Mouse (Mus musculus): ENCODE data around the gene Map3k1.

The Map3k1 gene

DNA sequence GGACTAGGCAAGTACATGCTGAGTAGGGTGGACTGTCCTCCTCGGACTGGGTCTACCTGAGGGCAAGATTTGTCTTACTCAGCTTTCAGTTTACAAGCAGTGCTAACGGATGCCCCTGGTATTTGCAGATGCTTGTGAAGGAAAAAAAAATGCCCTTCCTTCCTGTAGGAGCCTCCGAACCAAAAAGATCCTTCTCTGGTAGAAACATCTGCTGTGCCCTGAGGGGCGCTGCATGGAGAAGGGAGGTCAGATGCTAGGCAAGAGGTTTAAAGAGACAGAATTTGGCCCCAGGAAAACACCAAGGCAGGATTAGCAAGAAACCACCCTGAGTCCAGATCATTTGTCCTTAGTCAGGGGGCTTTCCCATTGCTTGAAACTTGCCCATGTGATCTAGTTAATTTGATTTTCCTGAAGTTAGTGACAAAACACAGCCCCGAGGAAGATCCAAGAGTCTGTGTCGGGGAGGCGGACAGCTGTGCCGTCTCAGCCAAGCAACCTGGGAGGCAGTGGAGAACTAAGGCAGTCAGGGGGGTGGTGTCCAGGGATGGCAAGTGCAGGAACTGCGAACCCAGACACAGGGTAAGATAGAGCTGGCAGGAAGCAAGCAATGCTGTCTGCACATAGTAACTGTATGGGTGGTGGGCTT is 19.2 kb downstream of the Map3k1 start:
- DNase-seq: no peak

DNA sequence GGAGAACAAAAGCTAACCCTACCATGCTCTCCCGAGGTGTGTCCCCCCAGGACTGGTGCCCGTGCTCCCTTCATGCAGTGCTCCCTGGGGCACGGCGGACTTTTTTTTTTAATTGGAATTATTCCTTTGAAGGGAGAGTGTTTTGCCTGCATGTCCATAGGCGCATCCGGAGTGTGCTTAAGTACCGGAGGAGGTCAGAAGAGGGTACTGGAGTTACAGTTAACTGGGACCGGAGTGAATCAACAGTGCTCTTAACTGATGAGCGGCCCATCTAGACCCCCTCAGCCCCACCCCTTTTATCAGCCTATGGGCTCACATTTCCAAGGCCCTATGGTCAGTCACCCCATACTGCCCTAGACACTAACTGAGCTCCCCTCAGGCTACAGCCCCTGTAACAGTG is 19.9 kb downstream of the Map3k1 start:
- DNase-seq: no peak

- peak; percentile 71 to 80 for DNase-seq
These were observed 20.8 kb downstream of the Map3k1 start for GRCm38 (mm10) chr13:111787857-111788619.

DNA sequence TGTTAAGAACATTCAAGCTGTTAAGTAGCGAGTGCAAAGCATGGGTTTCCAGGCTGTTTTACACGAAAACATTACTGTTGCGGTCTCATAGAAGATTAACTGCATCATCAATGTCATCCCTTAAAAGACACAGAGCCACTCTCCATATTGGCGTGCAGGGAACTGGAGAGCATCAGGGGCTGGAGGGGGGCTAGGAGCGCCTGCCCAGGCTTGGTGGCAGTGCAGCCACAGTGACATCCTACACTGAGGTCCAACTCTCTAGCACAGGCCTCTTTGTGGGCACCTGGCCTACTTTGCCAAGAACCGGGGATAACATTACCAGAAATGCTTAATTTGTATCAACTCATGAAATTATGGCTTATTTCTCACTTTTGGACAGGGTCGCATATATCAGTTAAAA is 22.2 kb downstream of the Map3k1 start:
- DNase-seq: no peak

GRCm38 (mm10) chr13:111783451-111783850 is 25.3 kb downstream of the Map3k1 start:
- no peak for DNase-seq

DNA sequence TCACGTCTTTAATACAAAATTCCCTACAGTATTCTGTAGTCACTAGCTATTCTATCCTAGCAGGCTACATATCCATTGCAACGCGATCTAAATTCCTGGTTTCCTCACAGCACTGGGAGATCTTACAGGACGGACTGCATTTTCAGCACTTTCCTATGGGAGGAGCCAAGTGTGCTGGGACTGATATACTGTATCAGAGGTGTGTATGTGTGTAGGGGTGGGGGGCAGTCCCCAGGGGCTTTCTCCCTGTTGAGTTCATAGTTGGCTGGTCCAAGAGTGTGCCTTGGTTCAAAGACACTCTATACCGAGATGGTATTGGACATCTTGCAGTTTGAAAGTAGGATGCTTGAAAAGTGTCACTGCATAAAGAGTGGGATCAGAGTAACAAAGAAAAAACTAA is 29.3 kb downstream of the Map3k1 start:
- DNase-seq: no peak

DNA sequence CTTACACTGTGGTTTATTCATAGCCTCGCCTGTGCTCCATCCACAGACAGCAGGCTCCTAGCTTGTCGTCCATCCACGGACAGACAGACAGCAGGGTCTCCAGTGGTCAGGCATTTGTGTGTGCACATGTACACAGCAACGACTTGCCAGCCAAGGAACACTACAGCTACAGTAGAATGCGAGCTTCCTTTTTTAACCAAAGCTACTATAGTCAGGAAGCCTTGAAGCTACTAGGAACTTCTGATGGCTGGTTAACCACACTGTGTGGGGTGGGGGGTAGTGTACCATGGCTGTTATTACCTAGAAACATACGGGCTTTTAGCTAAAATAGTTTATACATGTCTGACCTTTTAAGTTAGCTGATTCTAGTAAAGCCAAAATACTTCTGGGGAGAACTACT is 30.2 kb downstream of the Map3k1 start:
- no peak for DNase-seq

DNA sequence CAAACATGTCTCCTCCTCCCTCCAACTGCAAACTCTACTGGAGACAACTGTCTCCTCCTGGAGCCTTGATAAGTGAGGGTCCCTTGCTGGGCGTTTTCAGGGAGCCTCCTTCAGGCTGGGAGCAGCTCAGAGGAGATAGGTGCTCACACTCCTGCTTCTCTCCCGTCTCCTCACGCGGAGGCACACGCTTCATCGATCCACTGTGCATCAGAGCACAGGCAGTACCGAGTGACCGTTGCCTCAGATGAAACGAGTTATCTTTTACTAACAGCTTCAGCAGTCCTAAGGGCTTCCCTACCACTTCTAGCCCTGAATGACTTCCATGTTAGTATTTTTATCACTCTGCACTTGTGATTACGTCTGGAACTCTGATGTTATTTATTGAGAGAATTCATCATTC is 30.9 kb downstream of the Map3k1 start:
- DNase-seq: no peak

DNA sequence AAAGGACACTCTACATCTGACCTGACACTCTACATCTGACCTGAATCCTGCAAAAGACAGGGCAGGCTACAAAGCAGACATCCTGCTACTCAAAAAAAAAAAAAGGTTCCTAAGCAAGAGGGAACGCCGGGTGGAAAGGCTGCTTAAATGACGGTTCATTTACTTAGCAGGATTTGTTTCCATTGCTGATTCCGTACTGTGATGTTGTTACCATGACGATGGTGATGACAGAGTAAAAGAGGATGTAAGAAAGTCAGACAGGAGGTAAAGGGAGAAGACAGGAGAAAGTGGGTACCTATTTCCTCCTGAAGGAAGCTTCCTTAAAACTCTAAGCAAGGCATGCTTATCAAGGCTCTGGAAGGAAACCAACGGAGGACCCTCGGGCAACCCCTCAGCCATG is 31.6 kb downstream of the Map3k1 start:
- DNase-seq: no peak

DNA sequence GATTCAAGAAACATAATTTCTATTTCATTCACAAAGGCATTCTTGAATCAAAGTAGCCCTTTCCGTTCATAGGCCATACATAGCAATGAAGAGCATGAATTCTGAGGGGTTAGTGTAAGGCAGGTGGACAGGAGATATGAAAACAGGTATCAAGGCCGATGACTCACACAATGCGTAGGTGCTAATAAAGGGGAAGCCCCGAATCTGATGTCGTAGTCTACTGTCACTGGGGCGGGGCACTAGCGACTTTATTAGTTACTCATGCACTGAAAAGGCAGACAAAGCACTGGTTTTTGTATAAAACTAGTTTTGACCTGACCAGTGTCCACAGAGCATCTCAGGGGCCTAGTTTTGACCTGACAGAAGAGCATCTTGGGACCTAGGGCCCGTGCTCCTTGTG is 36.7 kb downstream of the Map3k1 start:
- DNase-seq: no peak

DNA sequence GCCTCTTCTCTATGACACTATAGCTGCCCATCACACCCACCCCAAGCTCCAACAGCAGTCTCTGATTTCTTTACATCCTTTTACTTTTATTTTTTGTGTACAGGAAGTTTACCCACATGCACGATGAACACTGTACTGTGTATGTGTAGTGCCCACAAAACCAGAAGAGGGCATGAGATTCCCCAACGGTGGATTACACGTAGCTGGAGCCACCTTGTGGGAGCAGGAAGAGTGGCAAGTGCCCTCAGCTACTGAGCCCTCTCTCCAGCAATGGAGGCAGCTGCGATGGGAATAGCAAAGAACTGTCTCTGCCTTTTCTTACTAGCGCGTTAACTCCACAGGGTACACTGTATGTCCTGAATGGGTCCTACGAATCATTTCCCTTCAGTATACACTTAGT is 37.6 kb downstream of the Map3k1 start:
- peak in 1 of 2 experiments; percentile 43 for DNase-seq

DNA sequence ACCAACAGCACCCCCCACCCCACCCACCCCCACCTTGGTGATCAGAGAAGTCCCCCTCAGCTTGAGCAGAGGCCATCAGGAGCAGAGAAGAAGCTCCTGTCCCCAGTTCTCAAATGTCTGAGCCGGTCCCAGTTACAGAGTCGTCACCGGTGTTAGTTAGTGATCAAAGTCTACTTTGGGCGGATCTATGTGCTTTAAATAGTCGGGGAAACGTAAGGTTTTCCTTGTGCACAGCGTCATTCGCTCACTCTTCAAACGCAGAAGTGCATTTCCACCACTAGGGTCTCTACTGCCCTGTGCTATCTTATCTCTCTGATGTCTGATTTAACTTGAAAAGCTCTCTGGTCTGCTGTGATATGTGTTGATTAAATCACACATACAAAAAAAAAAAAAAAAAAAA is 38.0 kb downstream of the Map3k1 start:
- no peak for DNase-seq

- no peak for DNase-seq
These were observed 46.3 kb downstream of the Map3k1 start for GRCm38 (mm10) chr13:111762526-111762925.

GRCm38 (mm10) chr13:111756986-111757385 is 51.8 kb downstream of the Map3k1 start:
- DNase-seq: no peak

DNA sequence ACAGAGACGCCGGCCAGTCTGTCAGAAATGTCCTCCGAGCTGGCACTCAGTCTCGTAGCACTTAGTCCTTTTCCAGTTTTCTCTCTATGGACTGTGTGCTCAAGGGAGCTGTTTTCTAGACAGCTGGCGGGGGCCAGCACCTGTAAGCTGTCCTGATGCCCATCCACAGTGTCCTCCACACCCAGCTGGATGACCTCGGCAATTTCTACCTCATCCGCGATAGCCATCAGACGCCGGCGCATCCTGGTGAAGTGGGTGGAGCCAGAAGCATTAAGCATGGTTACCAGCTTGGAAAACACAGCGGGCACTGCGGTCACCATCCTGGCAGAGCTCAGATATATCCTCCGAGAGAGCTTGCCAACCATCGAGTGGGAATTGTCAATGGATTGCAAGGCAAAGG is 52.9 kb downstream of the Map3k1 start:
- no peak for DNase-seq

- DNase-seq: no peak
These were observed 53.4 kb downstream of the Map3k1 start for GRCm38 (mm10) chr13:111755377-111755776.

DNA sequence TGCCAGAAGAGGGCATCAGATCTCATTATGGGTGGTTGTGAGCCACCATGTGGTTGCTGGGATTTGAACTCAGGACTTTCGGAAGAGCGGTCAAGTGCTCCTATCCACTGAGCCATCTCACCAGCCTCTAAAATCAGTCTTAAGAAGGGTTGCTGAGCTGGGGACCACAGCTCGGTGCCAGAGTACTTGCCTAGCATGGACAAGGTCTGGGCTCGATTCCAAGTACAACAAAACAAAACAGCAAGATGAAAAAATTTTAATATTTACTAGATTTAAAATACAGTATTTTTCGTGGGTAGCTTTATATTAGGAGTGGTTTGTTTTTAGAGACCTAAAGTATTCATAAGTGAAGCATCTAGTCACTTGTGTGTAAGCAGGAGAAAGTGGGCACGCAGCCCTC is 55.5 kb downstream of the Map3k1 start:
- DNase-seq: no peak

GRCm38 (mm10) chr13:111748301-111749062 is 60.3 kb downstream of the Map3k1 start:
- no peak for DNase-seq

DNA sequence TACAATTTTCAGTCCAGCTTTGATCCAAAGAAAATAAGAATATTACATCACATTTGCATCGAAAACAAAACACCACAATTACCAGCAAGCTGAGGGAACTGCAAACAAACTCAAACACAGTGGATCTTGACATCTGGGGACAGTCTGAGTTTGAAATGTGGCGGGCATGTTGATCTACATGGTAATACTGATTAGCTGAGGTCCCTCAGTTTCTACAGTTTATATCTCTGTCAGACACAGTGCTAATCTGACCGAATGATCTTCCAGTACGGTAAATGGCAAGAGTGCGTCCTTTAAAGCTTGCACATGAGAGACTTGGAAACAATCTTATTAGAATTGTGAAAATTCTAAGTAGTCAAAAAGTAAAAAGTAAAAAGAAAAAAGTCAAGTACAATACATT is 62.0 kb downstream of the Map3k1 start:
- no peak for DNase-seq

GRCm38 (mm10) chr13:111745216-111745615 is 63.6 kb downstream of the Map3k1 start:
- DNase-seq: no peak

DNA sequence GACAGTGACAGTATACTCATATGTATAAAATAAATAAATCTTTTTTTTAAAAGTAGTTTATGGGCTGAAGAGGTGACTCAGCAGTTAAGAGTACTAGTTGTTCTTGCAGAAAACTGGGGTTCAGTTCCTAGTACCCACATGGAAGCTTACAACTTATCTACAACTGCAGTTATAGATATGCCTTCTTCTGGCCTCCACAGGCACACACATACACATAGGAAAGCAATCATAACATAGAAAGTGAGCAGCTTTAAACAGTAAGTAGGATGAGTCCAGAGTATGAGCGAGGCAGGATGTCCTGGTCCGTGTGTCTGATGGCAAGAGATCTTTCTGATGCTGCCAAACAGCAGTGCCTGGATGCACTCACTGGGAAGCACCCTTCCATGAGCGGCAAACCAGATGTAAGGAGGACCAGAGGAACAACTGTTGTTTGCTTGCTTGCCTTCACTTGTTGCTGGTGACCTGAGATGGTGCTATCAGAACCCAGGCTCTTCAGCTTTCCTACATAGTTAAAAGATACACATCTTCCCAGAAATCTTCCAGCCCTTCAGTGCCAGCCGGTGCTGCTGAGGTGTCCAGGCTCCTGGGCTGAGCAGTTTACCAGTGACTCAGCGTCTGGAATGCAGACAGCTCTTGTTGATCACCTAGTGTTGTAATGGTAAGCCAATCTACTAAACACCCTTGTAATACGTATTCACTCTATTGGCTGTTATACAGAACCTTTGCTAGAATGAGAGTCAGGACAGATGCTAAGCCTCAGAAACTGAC is 64.4 kb downstream of the Map3k1 start:
- no peak for DNase-seq

DNA sequence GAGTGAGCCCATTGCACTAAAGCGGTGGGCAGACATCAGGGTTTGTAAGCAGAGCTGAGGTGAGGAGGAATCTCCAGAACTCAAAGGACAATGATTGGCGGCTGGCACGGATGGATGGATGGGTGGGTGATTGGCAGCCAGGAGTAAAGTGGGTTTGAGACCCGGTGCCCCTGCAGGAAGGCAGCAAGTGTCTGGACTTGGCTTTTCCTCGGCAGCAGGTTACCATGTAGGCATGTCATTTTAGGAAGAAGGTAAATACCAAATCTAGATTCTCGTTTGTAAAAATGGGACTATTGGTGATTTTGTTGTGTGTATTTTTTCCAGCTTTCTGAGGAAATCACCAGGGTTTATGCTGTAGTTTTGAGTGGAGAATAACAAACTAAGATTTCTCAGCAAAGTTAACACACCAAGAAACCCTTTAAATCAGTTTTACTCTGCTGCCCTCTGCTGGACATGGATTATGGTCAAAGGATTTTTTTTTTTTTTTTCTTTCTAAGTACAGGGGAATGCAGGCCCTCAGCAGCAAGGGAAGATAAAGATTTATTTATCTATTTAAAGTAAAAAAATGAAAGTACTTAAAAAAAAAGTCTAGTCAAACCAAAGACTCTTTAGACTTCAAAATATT is 66.7 kb downstream of the Map3k1 start:
- DNase-seq: peak in 1 of 2 experiments; percentile 40
